Mouse (Mus musculus): ENCODE results near the gene Bid.
A peak's percentile ranks its signal among the peaks of the same experiment; 100 is the strongest.

- TF ChIP-seq CTCF (IDR thresholded peaks at IDR 0.05; ENCODE audit: insufficient read depth, low read length), result no peak
- TF ChIP-seq POLR2A (IDR thresholded peaks at IDR 0.05; ENCODE audit: borderline replicate concordance, extremely low read depth, low read depth, low read length), result peak; percentile 25; the same call in 1 of the 2 replicates
These were observed at the start of gene Bid for GRCm38 (mm10) chr6:120916074-120916971.
